Mouse (Mus musculus): ENCODE measurements around the gene Gm10799. TPM values are rescaled to one million over a fixed set of nuclear protein-coding genes. Genes with fewer than 3 reads are reported as not detected.
"Not testable (repeated sequence)": the region's sequence is repeated elsewhere in the genome, so short reads cannot be mapped to it uniquely, and the experiment has no call there.

Gm10799 gene
- polyA plus RNA-seq (2012; ENCODE audit: insufficient read depth, low replicate concordance) = not detected in 2 replicates

DNA sequence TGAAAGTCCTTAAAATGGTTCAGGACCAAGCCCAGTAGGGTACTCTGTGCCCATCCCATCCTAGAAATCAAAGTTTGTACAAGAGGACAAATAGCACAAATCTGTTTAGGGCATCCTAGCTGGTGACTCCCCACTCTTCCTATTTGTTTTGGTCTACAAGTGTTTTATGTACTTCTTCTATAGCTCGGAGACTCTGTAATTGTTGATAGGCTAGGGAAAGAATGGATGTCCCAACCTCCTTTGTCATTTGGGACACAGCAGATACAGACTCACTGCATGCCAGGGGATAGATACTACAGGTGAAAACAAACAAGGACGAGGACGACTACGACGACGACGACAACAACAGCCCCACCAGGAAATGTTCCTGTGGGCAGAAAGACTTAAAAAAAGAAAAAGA is at the start of gene Gm10799:
Gm10799 (minus strand) TSS at position 101 of the 400 bp plus-strand sequence.
- not testable (repeated sequence) for H3K36me3 ChIP-seq (replicated peaks; ENCODE audit: low read length); H3K9me3 ChIP-seq; H3K27me3 ChIP-seq (replicated peaks); H3K4me3 ChIP-seq (replicated peaks)
- H3K4me1 ChIP-seq = peaks cover 19% of the 10 kb centered on the region

DNA sequence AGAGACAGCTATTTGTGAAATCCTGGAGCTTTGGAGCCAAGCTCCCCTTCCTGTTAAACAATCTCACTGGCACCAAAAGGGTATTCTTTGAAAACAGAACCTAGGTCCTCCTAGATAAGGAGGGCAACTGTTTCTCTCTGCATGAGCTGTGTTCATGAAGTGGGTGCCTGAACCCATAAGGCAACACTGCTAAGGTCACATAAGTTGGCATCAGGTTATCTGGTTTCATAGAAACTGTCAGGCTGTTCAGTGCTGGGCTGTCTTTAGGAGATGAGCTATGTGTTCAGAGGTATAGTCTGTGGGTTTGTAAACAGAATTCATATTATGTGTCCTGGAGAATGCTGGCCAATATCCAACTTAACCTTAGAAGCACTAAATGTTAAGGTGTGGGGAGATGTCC is 48.8 kb upstream of the Gm10799 start:
- not testable (repeated sequence) for H3K27me3 ChIP-seq (replicated peaks); H3K9me3 ChIP-seq; H3K4me3 ChIP-seq (replicated peaks)
- Histone ChIP-seq H3K4me1 (peaks cover 44% of the 10 kb centered on the region), H3K36me3 (replicated peaks; ENCODE audit: low read length) (peaks cover 18% of the 10 kb centered on the region)

DNA sequence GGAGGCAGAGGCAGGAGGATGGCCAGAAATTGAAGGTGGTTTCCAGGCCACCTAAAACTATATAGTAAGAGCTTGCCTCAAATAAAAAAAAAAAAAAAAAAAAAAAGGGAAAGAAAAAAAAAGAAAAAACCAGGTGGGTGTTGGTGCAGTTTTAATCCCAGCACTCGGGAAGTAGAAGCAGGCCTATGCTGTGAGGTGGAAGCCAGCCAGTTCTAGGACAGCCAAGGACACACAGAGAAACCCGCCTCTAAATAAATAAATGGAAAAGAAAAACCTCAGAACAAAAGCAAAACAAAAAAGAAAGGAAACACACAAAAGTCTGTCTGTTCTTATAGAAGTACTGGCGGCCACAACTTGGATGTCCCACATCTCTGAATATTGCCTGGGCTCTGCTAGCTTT is 46.5 kb upstream of the Gm10799 start:
- Histone ChIP-seq H3K4me1 (peaks cover 29% of the 10 kb centered on the region), H3K4me3 (replicated peaks) (no peak overlapping the region), H3K36me3 (replicated peaks; ENCODE audit: low read length) (peaks cover 19% of the 10 kb centered on the region), H3K9me3 (no peaks in the 10 kb centered on the region), H3K27me3 (replicated peaks) (no peaks in the 10 kb centered on the region)
- no peak for TF ChIP-seq FLI1 (IDR thresholded peaks at IDR 0.05; ENCODE audit: low read length)

DNA sequence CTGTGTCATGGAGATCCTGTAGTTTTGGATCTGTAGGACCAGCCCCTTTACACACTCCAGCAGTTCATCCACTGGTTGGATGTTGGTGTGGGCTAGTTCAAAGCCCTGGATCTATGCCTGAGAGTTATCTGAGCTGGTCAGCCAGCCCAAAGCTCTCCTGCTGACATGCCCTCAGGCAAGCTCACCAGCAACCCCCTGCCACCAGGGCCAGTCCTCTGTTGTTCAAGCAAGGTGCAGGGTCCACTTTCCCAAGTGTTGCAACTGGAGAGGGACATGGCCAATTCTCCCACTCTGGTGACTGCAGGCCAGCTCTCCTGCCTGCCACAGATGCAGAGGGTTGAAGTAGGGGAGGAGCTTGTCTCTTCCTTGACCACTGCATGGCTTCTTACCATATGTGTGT is 45.2 kb upstream of the Gm10799 start:
- peaks cover 19% of the 10 kb centered on the region for H3K36me3 ChIP-seq (replicated peaks; ENCODE audit: low read length)
- H3K4me3 ChIP-seq (replicated peaks); H3K9me3 ChIP-seq; H3K27me3 ChIP-seq (replicated peaks): not testable (repeated sequence)
- H3K4me1 ChIP-seq = peaks cover 28% of the 10 kb centered on the region

DNA sequence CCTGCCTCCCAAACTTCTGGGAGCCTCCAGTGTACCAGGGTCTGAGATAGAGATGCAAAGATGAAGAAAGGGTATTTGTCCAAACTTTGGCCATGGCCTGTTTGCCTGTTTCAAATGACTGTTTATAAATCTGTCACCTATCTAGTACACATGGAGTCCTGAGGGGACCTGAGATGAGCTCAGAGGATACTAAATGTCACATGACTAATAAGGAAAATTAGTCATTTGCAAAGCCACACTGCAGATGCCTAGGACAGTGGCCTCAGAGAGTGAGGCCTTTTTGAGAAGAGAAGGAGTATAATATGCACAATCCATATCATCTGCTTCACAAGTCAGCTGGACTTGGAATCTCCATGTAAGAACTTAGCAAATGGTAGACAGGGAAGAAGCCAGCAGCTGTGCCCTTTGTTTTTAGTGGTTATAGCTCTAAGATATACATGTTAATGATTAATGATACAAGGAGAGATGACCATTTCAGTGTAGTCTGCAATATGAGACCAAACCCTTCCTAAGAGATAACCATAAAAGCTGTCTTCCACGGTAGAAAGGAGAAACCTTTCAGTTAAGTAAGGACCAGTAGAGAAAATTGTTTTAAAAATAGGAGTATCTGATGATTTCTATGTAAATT is 42.9 kb upstream of the Gm10799 start:
- Histone ChIP-seq H3K36me3 (replicated peaks; ENCODE audit: low read length) (peaks cover 20% of the 10 kb centered on the region), H3K4me1 (peaks cover 19% of the 10 kb centered on the region)
- H3K27me3 ChIP-seq (replicated peaks); H3K9me3 ChIP-seq; H3K4me3 ChIP-seq (replicated peaks): not testable (repeated sequence)

DNA sequence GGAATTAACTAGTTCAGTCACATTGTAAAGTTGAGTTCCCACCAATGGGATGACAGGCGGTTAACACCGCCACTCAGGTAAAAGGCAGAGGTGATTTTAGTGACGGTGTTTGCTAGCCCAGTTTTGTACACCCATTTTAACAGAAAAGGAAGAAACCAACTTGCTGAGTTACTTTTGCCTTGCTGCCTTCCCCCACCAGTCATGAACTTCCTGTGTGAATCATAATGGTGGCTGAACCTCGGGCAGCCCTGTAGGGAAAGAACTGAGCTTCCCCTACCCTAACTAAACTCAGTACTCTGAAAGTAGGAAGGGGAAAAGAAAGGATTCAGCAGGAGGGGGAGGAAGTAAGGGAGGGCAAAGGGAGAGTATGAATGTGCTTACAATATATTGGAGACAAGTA is 41.7 kb upstream of the Gm10799 start:
- H3K27me3 ChIP-seq (replicated peaks) = no peaks in the 10 kb centered on the region
- no peak overlapping the region for H3K4me3 ChIP-seq (replicated peaks)
- peaks cover 23% of the 10 kb centered on the region for H3K4me1 ChIP-seq
- no peaks in the 10 kb centered on the region for H3K9me3 ChIP-seq
- peaks cover 29% of the 10 kb centered on the region for H3K36me3 ChIP-seq (replicated peaks; ENCODE audit: low read length)
- no peak for TF ChIP-seq FLI1 (IDR thresholded peaks at IDR 0.05; ENCODE audit: low read length)
- no peak for TF ChIP-seq GATA1 (IDR thresholded peaks at IDR 0.05; ENCODE audit: borderline replicate concordance, low read length)

DNA sequence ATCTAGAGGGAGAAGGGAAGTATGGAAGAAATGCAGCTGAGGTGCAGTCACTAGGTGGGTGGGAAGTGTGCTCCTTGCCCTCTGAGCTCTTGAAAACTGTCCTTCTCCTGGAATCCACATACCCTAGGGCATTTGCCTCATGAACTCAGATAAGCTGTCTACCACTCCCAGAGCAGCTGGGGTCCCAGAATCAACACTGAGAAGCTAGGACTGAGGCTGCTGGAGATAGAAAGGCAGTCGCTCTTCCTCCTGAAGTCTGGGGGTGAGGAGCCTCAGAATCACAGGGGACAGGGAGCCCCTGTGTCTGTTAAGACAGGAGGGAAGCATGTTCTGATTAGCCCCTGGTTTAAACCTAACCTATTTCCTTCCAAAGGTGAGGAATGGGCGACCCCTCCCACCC is 41.2 kb upstream of the Gm10799 start:
- H3K4me1 ChIP-seq = peaks cover 26% of the 10 kb centered on the region
- no peaks in the 10 kb centered on the region for H3K27me3 ChIP-seq (replicated peaks)
- H3K9me3 ChIP-seq = no peaks in the 10 kb centered on the region
- H3K4me3 ChIP-seq (replicated peaks) = peak overlapping the region; percentile 4
- TF ChIP-seq FLI1 (IDR thresholded peaks at IDR 0.05; ENCODE audit: low read length) (no peak), GATA1 (IDR thresholded peaks at IDR 0.05; ENCODE audit: borderline replicate concordance, low read length) (no peak)
- peaks cover 33% of the 10 kb centered on the region for H3K36me3 ChIP-seq (replicated peaks; ENCODE audit: low read length)

DNA sequence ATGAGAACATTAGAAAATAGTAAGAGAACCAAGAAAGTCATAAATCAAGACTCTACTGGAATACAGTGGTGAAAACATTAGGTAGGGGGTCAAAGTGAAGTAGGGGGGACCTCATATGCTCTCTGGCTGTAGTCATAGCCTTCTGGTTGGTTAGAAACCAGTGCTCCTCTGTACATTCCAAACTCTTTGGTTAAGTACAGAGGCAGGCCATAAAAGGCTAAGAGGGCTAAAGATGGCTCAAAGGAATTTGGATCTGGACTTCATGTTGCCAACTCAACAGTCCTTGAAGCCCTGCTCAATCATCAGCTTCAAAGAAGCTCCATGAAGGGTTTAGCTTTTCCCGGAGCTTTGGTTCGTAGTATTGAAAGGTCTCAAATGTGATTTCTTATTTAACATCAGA is 40.7 kb upstream of the Gm10799 start:
- Histone ChIP-seq H3K36me3 (replicated peaks; ENCODE audit: low read length) (peaks cover 35% of the 10 kb centered on the region), H3K4me1 (peaks cover 30% of the 10 kb centered on the region)
- not testable (repeated sequence) for H3K27me3 ChIP-seq (replicated peaks); H3K4me3 ChIP-seq (replicated peaks); H3K9me3 ChIP-seq

DNA sequence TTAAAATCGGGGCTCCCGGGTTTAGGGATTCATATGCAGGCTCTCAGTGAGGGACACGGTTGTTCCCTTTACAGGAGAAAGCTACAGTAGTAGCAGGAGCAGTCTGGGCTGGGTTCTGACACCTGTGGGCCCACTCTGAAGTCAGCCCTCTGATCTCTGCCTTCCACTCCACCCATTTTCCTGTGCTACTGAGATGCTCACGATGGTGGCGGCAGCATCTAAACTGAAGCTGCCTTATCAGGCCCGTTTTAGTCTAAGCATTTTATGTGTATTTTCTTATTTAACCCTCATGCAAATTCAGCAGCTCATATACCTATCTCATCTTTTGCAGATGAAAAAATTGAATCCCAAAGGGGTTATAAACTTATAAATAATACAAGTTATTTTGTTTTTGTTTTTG is 36.5 kb upstream of the Gm10799 start:
- peaks cover 40% of the 10 kb centered on the region for H3K36me3 ChIP-seq (replicated peaks; ENCODE audit: low read length)

DNA sequence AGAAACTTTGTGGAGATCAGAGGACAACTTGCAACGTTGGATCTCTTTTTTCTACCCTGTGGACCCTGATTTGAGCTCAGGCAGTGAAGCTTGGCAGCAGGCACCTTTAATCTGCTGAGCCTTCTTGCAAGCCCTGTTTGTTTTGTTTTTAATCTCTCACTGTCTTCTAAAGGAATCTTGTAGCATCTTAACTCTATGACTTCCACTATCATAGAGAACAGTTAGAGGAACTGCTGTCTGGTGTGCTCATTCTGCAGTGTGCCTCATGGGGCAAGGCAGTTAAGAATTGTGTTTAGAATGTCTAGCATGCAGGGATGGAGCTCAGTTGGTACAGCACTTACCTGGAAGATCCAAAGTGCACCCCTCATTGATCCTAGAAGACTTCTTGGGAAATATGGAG is 31.6 kb upstream of the Gm10799 start:
- Histone ChIP-seq H3K36me3 (replicated peaks; ENCODE audit: low read length) (peaks cover 21% of the 10 kb centered on the region), H3K9me3 (no peaks in the 10 kb centered on the region), H3K4me3 (replicated peaks) (no peak overlapping the region), H3K4me1 (peaks cover 64% of the 10 kb centered on the region), H3K27me3 (replicated peaks) (no peaks in the 10 kb centered on the region)
- TF ChIP-seq GATA1 (IDR thresholded peaks at IDR 0.05; ENCODE audit: borderline replicate concordance, low read length) (no peak), FLI1 (IDR thresholded peaks at IDR 0.05; ENCODE audit: low read length) (no peak)

More for the DNA sequence above, 36.5 kb upstream of the Gm10799 start:
- no peak for TF ChIP-seq GATA1 (IDR thresholded peaks at IDR 0.05; ENCODE audit: borderline replicate concordance, low read length)
- TF ChIP-seq FLI1 (IDR thresholded peaks at IDR 0.05; ENCODE audit: low read length) = no peak
- H3K4me1 ChIP-seq = peaks cover 44% of the 10 kb centered on the region
- no peaks in the 10 kb centered on the region for H3K9me3 ChIP-seq
- no peaks in the 10 kb centered on the region for H3K27me3 ChIP-seq (replicated peaks)
- H3K4me3 ChIP-seq (replicated peaks) = no peak overlapping the region

DNA sequence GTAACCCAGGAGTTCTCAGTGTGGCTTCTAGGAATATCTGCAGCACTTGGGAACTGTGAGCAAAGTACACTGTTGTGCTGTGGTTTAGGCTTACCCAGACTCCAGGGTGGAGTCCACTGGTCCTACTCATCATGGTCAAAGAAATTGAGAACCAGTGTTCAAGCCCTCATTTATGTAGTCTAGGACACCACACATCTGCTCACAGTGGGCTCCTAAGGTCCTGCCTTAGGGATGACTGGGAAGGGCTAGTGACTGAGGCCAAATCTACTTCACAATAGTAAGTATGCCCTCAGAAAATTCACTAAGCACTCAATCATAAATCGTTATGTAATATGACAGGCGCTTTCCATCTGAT is 30.9 kb upstream of the Gm10799 start:
- no peak for TF ChIP-seq FLI1 (IDR thresholded peaks at IDR 0.05; ENCODE audit: low read length)
- no peak for TF ChIP-seq GATA1 (IDR thresholded peaks at IDR 0.05; ENCODE audit: borderline replicate concordance, low read length)
- H3K27me3 ChIP-seq (replicated peaks) = no peaks in the 10 kb centered on the region
- H3K9me3 ChIP-seq = no peaks in the 10 kb centered on the region
- H3K36me3 ChIP-seq (replicated peaks; ENCODE audit: low read length) = peaks cover 14% of the 10 kb centered on the region
- H3K4me1 ChIP-seq = peaks cover 57% of the 10 kb centered on the region
- H3K4me3 ChIP-seq (replicated peaks) = peak overlapping the region; percentile 50
